Comparison of ENCODE assay signal across 14 mouse cellular contexts in genomic region chr19:53081339-53081738, GRCm38 (mm10). TPM values are rescaled to one million over a fixed set of nuclear protein-coding genes. Genes with fewer than 3 reads are reported as not detected.
DNase-seq lines count a peak whose midpoint lies in the region; ATAC-seq and TF ChIP-seq lines count a peak whose summit lies in the region.
"Had no signal": no experiment of that assay in that cellular context is flagged by ENCODE, and none has a peak within 500 bp of the region (broad histone marks: within the 10 kb centered on the region; RNA-seq: fewer than 3 reads in every experiment).

No protein-coding gene starts in this region.

- H3K9me3 ChIP-seq in heart, embryonic 12.5 days (replicated peaks), result 0 out of 2 replicates have a peak, but pooled peaks cover 4% of the 10 kb centered on the region
- H3K9me3 ChIP-seq in midbrain, embryonic 11.5 days (ENCODE audit: control insufficient read depth, low read length), result no peaks in the 10 kb centered on the region
- H3K9me3 ChIP-seq in midbrain, embryonic 13.5 days, result no peaks in the 10 kb centered on the region
- no peaks in the 10 kb centered on the region for H3K9me3 ChIP-seq in limb, embryonic 12.5 days
- H3K9me3 ChIP-seq: liver, embryonic 12.5 days; neural tube, embryonic 13.5 days had no signal

- no peak for ATAC-seq in heart, embryonic 12.5 days (ENCODE audit: insufficient number of reproducible peaks, low FRiP score)
- no peak for ATAC-seq in midbrain, embryonic 11.5 days (ENCODE audit: low FRiP score)
- ATAC-seq in midbrain, embryonic 13.5 days, result no peak
- ATAC-seq in limb, embryonic 12.5 days (ENCODE audit: insufficient number of reproducible peaks, insufficient read depth, low FRiP score, low TSS enrichment, low read depth), result peak; percentile 50
- ATAC-seq: inflammation-experienced regulatory T-cells, adult 6 months; liver, embryonic 12.5 days; lung, postnatal 0 days had no signal

- DNase-seq in heart, adult 11 months, result peak; percentile 79
- peak; percentile 83 for DNase-seq in midbrain, embryonic 11.5 days (ENCODE audit: low spot score, missing footprints)
- no peak for DNase-seq in spleen, adult 18-20 months
- DNase-seq in thymus, adult 2 months, result no peak
- no peak for DNase-seq in left cerebral cortex, adult 9 months (ENCODE audit: low spot score in 2 of 2)
- DNase-seq: gastrocnemius, postnatal 36 days had no signal

- no peak overlapping the region for H3K4me2 ChIP-seq in heart, embryonic 12.5 days
- no peak overlapping the region for H3K4me2 ChIP-seq in midbrain, embryonic 11.5 days
- no peak overlapping the region for H3K4me2 ChIP-seq in midbrain, embryonic 13.5 days (replicated peaks)
- peak overlapping the region; percentile 26 for H3K4me2 ChIP-seq in limb, embryonic 12.5 days
- H3K4me2 ChIP-seq: liver, embryonic 12.5 days; neural tube, embryonic 13.5 days had no signal

- no peak overlapping the region for H3K4me3 ChIP-seq in heart, embryonic 12.5 days
- no peak overlapping the region for H3K4me3 ChIP-seq in midbrain, embryonic 11.5 days (ENCODE audit: low read depth, low read length)
- H3K4me3 ChIP-seq in midbrain, embryonic 13.5 days (replicated peaks), result no peak overlapping the region
- H3K4me3 ChIP-seq in limb, embryonic 12.5 days (replicated peaks), result no peak overlapping the region
- H3K4me3 ChIP-seq in thymus, adult 2 months (ENCODE audit: control insufficient read depth, insufficient read depth, low read length), result no peak overlapping the region
- H3K4me3 ChIP-seq: layer of hippocampus, adult 2 months; liver, embryonic 12.5 days; neural tube, embryonic 13.5 days had no signal

- peaks cover 29% of the 10 kb centered on the region; the same call in 1 of the 2 replicates for H3K4me1 ChIP-seq in heart, embryonic 12.5 days (replicated peaks)
- H3K4me1 ChIP-seq in midbrain, embryonic 11.5 days (ENCODE audit: control insufficient read depth, insufficient read depth, low read length), result no peaks in the 10 kb centered on the region
- 0 out of 2 replicates have a peak, but pooled peaks cover 5% of the 10 kb centered on the region for H3K4me1 ChIP-seq in midbrain, embryonic 13.5 days (replicated peaks)
- H3K4me1 ChIP-seq in limb, embryonic 12.5 days (replicated peaks), result peaks cover 62% of the 10 kb centered on the region
- H3K4me1 ChIP-seq in thymus, adult 2 months (replicated peaks; ENCODE audit: control insufficient read depth, insufficient read depth, low read length), result peaks cover 3% of the 10 kb centered on the region; the same call in 1 of the 2 replicates

- H3K36me3 ChIP-seq in heart, embryonic 12.5 days, result 0 out of 2 replicates have a peak, but pooled peaks cover 3% of the 10 kb centered on the region
- no peaks in the 10 kb centered on the region for H3K36me3 ChIP-seq in midbrain, embryonic 11.5 days (ENCODE audit: control insufficient read depth, insufficient read depth, low read length)
- H3K36me3 ChIP-seq in midbrain, embryonic 13.5 days, result no peaks in the 10 kb centered on the region
- no peaks in the 10 kb centered on the region for H3K36me3 ChIP-seq in limb, embryonic 12.5 days
- H3K36me3 ChIP-seq in thymus, adult 2 months (ENCODE audit: control insufficient read depth, insufficient read depth, low read length), result no peaks in the 10 kb centered on the region
- H3K36me3 ChIP-seq: liver, embryonic 12.5 days; neural tube, embryonic 13.5 days had no signal

- WGBS in heart, embryonic 12.5 days, result 76% methylated on average over 3 of the region's 3 CpGs
- WGBS in midbrain, embryonic 11.5 days, result 81% methylated on average over 3 of the region's 3 CpGs
- WGBS in midbrain, embryonic 13.5 days, result 77% methylated on average over 3 of the region's 3 CpGs
- 55% methylated on average over 3 of the region's 3 CpGs for WGBS in limb, embryonic 12.5 days
- WGBS in thymus, adult 2 months, result 97% methylated on average over 3 of the region's 3 CpGs

- H3K9ac ChIP-seq in heart, embryonic 12.5 days, result no peak overlapping the region
- H3K9ac ChIP-seq in midbrain, embryonic 11.5 days (ENCODE audit: low read length), result no peak overlapping the region
- no peak overlapping the region for H3K9ac ChIP-seq in midbrain, embryonic 13.5 days (replicated peaks)
- H3K9ac ChIP-seq in limb, embryonic 12.5 days (replicated peaks), result no peak overlapping the region
- H3K9ac ChIP-seq: liver, embryonic 12.5 days; neural tube, embryonic 13.5 days had no signal

- H3K27ac ChIP-seq in heart, embryonic 12.5 days (ENCODE audit: poor library complexity, severe bottlenecking), result no peak overlapping the region
- H3K27ac ChIP-seq in midbrain, embryonic 11.5 days (ENCODE audit: low read depth, low read length), result no peak overlapping the region
- H3K27ac ChIP-seq in midbrain, embryonic 13.5 days, result no peak overlapping the region
- H3K27ac ChIP-seq in limb, embryonic 12.5 days, result peak overlapping the region; percentile 92
- no peak overlapping the region for H3K27ac ChIP-seq in thymus, adult 2 months (ENCODE audit: control insufficient read depth, insufficient read depth, low read length)
- H3K27ac ChIP-seq: layer of hippocampus, adult 2 months; liver, embryonic 12.5 days; neural tube, embryonic 13.5 days had no signal

- no peaks in the 10 kb centered on the region for H3K27me3 ChIP-seq in heart, embryonic 12.5 days (replicated peaks)
- H3K27me3 ChIP-seq in midbrain, embryonic 11.5 days (ENCODE audit: control insufficient read depth, insufficient read depth, low read length), result no peaks in the 10 kb centered on the region
- H3K27me3 ChIP-seq in midbrain, embryonic 13.5 days, result no peaks in the 10 kb centered on the region
- no peaks in the 10 kb centered on the region for H3K27me3 ChIP-seq in limb, embryonic 12.5 days
- no peaks in the 10 kb centered on the region for H3K27me3 ChIP-seq in thymus, adult 2 months (ENCODE audit: control insufficient read depth, insufficient read depth, low read length)
- H3K27me3 ChIP-seq: neural tube, embryonic 13.5 days had no signal

- no peak for TF ChIP-seq CTCF in thymus, adult 2 months (IDR thresholded peaks at IDR 0.05; ENCODE audit: borderline replicate concordance, control insufficient read depth, extremely low read depth, insufficient read depth, low read length, poor library complexity)

- no peak for TF ChIP-seq POLR2A in thymus, adult 2 months (IDR thresholded peaks at IDR 0.05; ENCODE audit: control insufficient read depth, extremely low read depth, insufficient read depth, low read length, poor library complexity)

RNA-seq across cellular contexts. Expression of gene Xpnpep1, which starts 41.3 kb away (rescaled TPM):
- polyA plus RNA-seq in heart, embryonic 12.5 days (2016; fragmentation: Nextera tagmentation; extraction: Ambion mirVana), result 191 TPM in 2 replicates
- 148 and 150 TPM in 2 replicates for polyA plus RNA-seq in midbrain, embryonic 11.5 days (2014; fragmentation: Nextera tagmentation; extraction: Ambion mirVana)
- polyA plus RNA-seq in midbrain, embryonic 13.5 days (2015; fragmentation: Nextera tagmentation; extraction: Ambion mirVana), result 121 and 129 TPM in 2 replicates
- polyA plus RNA-seq in limb, embryonic 12.5 days (2016; fragmentation: Nextera tagmentation; extraction: Ambion mirVana), result 146 and 150 TPM in 2 replicates
- polyA plus RNA-seq in thymus, adult 2 months (2012; rRNA removed), result 49.6 and 55.6 TPM in 2 replicates

RNA-seq across cellular contexts. Expression of gene Add3, which starts 58.9 kb away (rescaled TPM):
- polyA plus RNA-seq in heart, embryonic 12.5 days (2016; fragmentation: Nextera tagmentation; extraction: Ambion mirVana), result 154 and 157 TPM in 2 replicates
- 49.7 and 53.8 TPM in 2 replicates for polyA plus RNA-seq in midbrain, embryonic 11.5 days (2014; fragmentation: Nextera tagmentation; extraction: Ambion mirVana)
- polyA plus RNA-seq in midbrain, embryonic 13.5 days (2015; fragmentation: Nextera tagmentation; extraction: Ambion mirVana), result 25.1 and 27.1 TPM in 2 replicates
- polyA plus RNA-seq in limb, embryonic 12.5 days (2016; fragmentation: Nextera tagmentation; extraction: Ambion mirVana), result 80.5 and 83.8 TPM in 2 replicates
- 23.1 and 24.0 TPM in 2 replicates for polyA plus RNA-seq in thymus, adult 2 months (2012; rRNA removed)

Comparison
In these comparisons a context has a peak if more than half of its experiments do, and no peak if none do; other contexts are left out.
1. DNase-seq: peak in heart, adult 11 months (single experiment) and midbrain, embryonic 11.5 days (single experiment); none in spleen, adult 18-20 months (0 of 2), thymus, adult 2 months (single experiment) and left cerebral cortex, adult 9 months (0 of 2).